Mouse (Mus musculus) G1E (cell line): ENCODE measurements around the gene Aarsd1.

Experiments used
- CTCF ChIP-seq: IDR thresholded peaks from 2 replicates; pipeline ENCODE4 v1.5.1; 2012; ENCODE audit warnings: low read depth, low read length, inconsistent platforms, mixed read lengths
- GATA1 ChIP-seq: IDR thresholded peaks from 2 replicates; pipeline ENCODE4 v1.6.1; 2012; ENCODE audit warnings: borderline replicate concordance, low read length, inconsistent platforms, mixed read lengths
- GATA2 ChIP-seq: IDR thresholded peaks from 2 replicates; pipeline ENCODE4 v1.6.1; 2012; ENCODE audit warnings: low read depth, low read length, inconsistent platforms, borderline replicate concordance
- TAL1 ChIP-seq: conservative IDR thresholded peaks from 2 replicates; pipeline ENCODE4 v1.6.1; 2012; ENCODE audit warnings: low read depth, low read length, inconsistent platforms, mixed read lengths

DNA sequence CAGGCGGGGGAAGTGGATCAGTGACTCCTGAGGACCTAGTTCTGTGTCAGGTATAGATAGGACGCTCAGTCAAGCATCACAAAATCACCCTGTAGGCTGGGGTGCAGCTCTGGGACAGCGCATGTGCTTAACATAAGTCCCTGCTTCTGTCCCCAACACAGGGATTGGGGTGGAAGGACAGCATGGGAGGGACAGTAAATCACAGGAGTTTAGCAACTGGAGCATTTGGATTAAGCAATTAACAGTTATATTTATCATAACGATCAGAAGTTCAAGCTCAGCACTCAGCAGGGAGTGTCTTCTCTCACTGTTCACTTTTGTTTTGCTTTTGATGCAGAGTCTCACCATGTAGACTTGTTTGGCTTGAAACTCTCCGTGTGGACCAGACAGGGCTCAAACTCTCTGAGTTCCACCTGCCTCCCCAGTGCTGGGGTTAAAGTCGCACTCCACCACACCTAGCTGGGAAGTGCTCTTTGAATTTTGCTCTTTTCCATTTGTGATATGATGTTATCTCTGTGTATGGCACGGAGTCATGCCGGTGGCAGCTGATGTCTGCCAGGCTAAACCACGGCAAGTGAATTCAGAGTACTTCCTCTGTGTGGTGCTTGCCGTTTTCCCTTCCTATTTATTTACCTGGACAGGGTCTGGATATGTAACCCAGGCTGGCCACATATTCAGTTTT, 34.8 kb upstream of the Aarsd1 start:
- TF ChIP-seq CTCF, result no peak
- TF ChIP-seq GATA1, result no peak
- no peak for TF ChIP-seq TAL1
- TF ChIP-seq GATA2, result no peak
